Mouse (Mus musculus) neutrophil, adult 5-6 weeks (primary cell): ENCODE data around the gene Sumo3. TPM values are rescaled to one million over a fixed set of nuclear protein-coding genes. Genes with fewer than 3 reads are reported as not detected.

Experiments used
- ATAC-seq: fragments of 151-379, 151-347 bp; 2 replicates; pipeline ENCODE4 v1.8.0; 2017; ENCODE audit warnings: mild to moderate bottlenecking, moderate TSS enrichment; ENCODE audit not compliant: insufficient number of reproducible peaks, poor library complexity, low FRiP score, severe bottlenecking; ENCODE audit errors: extremely low read depth
- total RNA-seq: library from RNA; stranded (forward); fragments of 200-1000 nt; gene quantifications from 2 replicates; pipeline ENCODE4 v1.2.3, GENCODE M21; 2017

The Sumo3 gene
- total RNA-seq, 1 experiment from 2014 or later: 32.6 TPM

GRCm38 (mm10) chr10:77658286-77658994, 52.5 kb downstream of the Sumo3 start:
- ATAC-seq: no peak

GRCm38 (mm10) chr10:77663949-77664665, 58.2 kb downstream of the Sumo3 start:
- ATAC-seq: no peak

GRCm38 (mm10) chr10:77666342-77666741, 60.4 kb downstream of the Sumo3 start:
- ATAC-seq: no peak

- ATAC-seq: no peak
Observed at GRCm38 (mm10) chr10:77667402-77667801, 61.5 kb downstream of the Sumo3 start.

Other genes with a start within 250 kb of the Sumo3 start
- gene Adarb1, start 187.8 kb upstream of the Sumo3 start, total RNA-seq: 0.35 and 0.74 TPM in 2 replicates
- gene Fam207a, start 90.3 kb upstream of the Sumo3 start, total RNA-seq: 23.3 and 29.5 TPM in 2 replicates
- gene Itgb2, start 75.8 kb upstream of the Sumo3 start, total RNA-seq: 452 and 473 TPM in 2 replicates
- gene Pttg1ip, start 24.4 kb upstream of the Sumo3 start, total RNA-seq: 78.7 and 87.5 TPM in 2 replicates
- gene Gm49325, start 100 bp downstream of the Sumo3 start, total RNA-seq: not detected in 2 replicates
- 21.9 and 23.3 TPM in 2 replicates for gene Ube2g2, start 16.2 kb downstream of the Sumo3 start, total RNA-seq
- gene Tspear, start 80.5 kb downstream of the Sumo3 start, total RNA-seq: not detected in 2 replicates
- not detected in 2 replicates for gene Gm19402, start 84.7 kb downstream of the Sumo3 start, total RNA-seq
- not detected in 2 replicates for gene Gm9508, start 91.1 kb downstream of the Sumo3 start, total RNA-seq
- gene Gm10272, start 100.5 kb downstream of the Sumo3 start, total RNA-seq: not detected in 2 replicates
- not detected in 2 replicates for gene Gm10024, start 105.4 kb downstream of the Sumo3 start, total RNA-seq
- gene Gm10142, start 109.7 kb downstream of the Sumo3 start, total RNA-seq: not detected in 2 replicates
- not detected in 2 replicates for gene Krtap12-1, start 114.5 kb downstream of the Sumo3 start, total RNA-seq
- not detected in 2 replicates for gene Gm10100, start 120.4 kb downstream of the Sumo3 start, total RNA-seq
- not detected in 2 replicates for gene Gm18596, start 136.5 kb downstream of the Sumo3 start, total RNA-seq
- not detected in 2 replicates for gene Gm9736, start 145.3 kb downstream of the Sumo3 start, total RNA-seq
- gene Gm3233, start 153.6 kb downstream of the Sumo3 start, total RNA-seq: not detected in 2 replicates
- not detected in 2 replicates for gene Gm3238, start 165.2 kb downstream of the Sumo3 start, total RNA-seq
- gene Gm7138, start 170.8 kb downstream of the Sumo3 start, total RNA-seq: not detected in 2 replicates
- not detected in 2 replicates for gene Gm3250, start 176.4 kb downstream of the Sumo3 start, total RNA-seq
- gene Gm7137, start 182.1 kb downstream of the Sumo3 start, total RNA-seq: not detected in 2 replicates
- gene Gm9639, start 189.0 kb downstream of the Sumo3 start, total RNA-seq: not detected in 2 replicates
- gene Gm19668, start 193.0 kb downstream of the Sumo3 start, total RNA-seq: not detected in 2 replicates
- not detected in 2 replicates for gene Gm9507, start 205.7 kb downstream of the Sumo3 start, total RNA-seq
- gene Gm2696, start 208.6 kb downstream of the Sumo3 start, total RNA-seq: not detected in 2 replicates
- gene Krtap10-4, start 221.0 kb downstream of the Sumo3 start, total RNA-seq: not detected in 2 replicates
- gene Krtap10-10, start 229.8 kb downstream of the Sumo3 start, total RNA-seq: not detected in 2 replicates
- not detected in 2 replicates for gene Gm36176, start 240.7 kb downstream of the Sumo3 start, total RNA-seq
- gene Gm10318, start 246.8 kb downstream of the Sumo3 start, total RNA-seq: not detected in 2 replicates